Mouse (Mus musculus): ENCODE results near the gene Hist1h2bk.

DNA sequence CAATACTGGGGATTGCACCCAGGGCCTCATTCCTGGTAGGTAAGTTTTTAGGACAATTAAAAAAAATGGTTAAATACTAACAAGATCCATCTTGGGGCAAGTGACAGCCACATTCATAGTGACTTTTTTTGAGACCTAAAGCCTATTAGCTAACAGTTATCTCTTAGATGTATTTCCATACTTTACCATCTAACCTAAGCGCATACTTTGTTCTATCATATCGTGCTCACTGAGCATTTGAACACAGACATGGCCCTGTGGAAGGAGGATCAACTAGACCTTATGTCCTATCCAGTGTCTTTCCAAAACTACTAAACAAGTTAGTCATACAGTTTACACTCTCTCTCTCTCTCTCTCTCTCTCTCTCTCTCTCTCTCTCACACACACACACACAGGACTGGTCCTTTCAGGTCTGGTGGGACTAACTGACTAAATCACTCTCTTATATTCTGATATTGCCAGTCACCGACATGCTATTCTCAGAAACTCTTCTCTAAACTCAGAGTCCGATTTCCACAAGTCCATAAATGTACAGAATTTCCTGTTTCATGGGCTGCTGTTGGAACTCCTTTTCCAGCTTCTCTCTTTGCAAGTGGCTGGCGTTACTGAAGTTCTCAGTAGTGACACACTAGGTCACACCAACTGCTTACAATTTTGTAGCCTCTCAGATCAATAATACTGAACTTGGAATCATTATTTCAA is 1.8 kb upstream of the Hist1h2bk start:
- TF ChIP-seq POLR2A (IDR thresholded peaks at IDR 0.05; ENCODE audit: insufficient read depth, low read depth, low read length) (no peak), CTCF (IDR thresholded peaks at IDR 0.05) (no peak)

All from heart, adult 2 months (tissue).